Mouse (Mus musculus) thymus, postnatal 14 days (tissue): ENCODE data around the gene Hist1h2bl.

ENCODE experiments used
- DNase-seq: peaks from one replicate; pipeline ENCODE4 v3.0.0; 2021

Hist1h2bl gene

GRCm38 (mm10) chr13:21715864-21716539 lies at the start of gene Hist1h2bl, which contains the start of gene Hist1h2ai:
TSS of gene Hist1h2bl (minus strand) at chr13:21716143.
TSS of gene Hist1h2ai (plus strand) at chr13:21716422.
- peak; percentile 88 for DNase-seq

GRCm38 (mm10) chr13:21755707-21756106 lies 39.8 kb upstream of the Hist1h2bl start:
- no peak for DNase-seq

GRCm38 (mm10) chr13:21754294-21755001 lies 38.5 kb upstream of the Hist1h2bl start:
- DNase-seq: peak; percentile 53

GRCm38 (mm10) chr13:21753524-21754285 lies 37.8 kb upstream of the Hist1h2bl start, which contains the start of the genes Hist1h2ak and Hist1h2bn:
TSS of gene Hist1h2ak (minus strand) at chr13:21753827.
TSS of gene Hist1h2bn (plus strand) at chr13:21754123.
- peak; percentile 77 for DNase-seq

GRCm38 (mm10) chr13:21753051-21753523 lies 37.1 kb upstream of the Hist1h2bl start:
- no peak for DNase-seq

- DNase-seq: no peak
Observed at GRCm38 (mm10) chr13:21752356-21752755, 36.4 kb upstream of the Hist1h2bl start.

GRCm38 (mm10) chr13:21751827-21752226 lies 35.9 kb upstream of the Hist1h2bl start:
- no peak for DNase-seq

GRCm38 (mm10) chr13:21751417-21751816 lies 35.5 kb upstream of the Hist1h2bl start:
- no peak for DNase-seq

GRCm38 (mm10) chr13:21750159-21751017 lies 34.4 kb upstream of the Hist1h2bl start, which contains the start of gene Hist1h4k:
TSS of gene Hist1h4k (minus strand) at chr13:21750505.
- DNase-seq: peak; percentile 98

- DNase-seq: no peak
Observed at GRCm38 (mm10) chr13:21749387-21750158, 33.6 kb upstream of the Hist1h2bl start.

GRCm38 (mm10) chr13:21745006-21745405 lies 29.1 kb upstream of the Hist1h2bl start:
- no peak for DNase-seq

- peak; percentile 90 for DNase-seq
Observed at GRCm38 (mm10) chr13:21734906-21735767, 19.2 kb upstream of the Hist1h2bl start, which contains the start of gene Hist1h4j. TSS of gene Hist1h4j (plus strand) at chr13:21735064.

GRCm38 (mm10) chr13:21734010-21734905 lies 18.3 kb upstream of the Hist1h2bl start:
- peak; percentile 83 for DNase-seq

- DNase-seq: peak; percentile 57
Observed at GRCm38 (mm10) chr13:21733466-21733865, 17.5 kb upstream of the Hist1h2bl start.

GRCm38 (mm10) chr13:21729544-21729943 lies 13.6 kb upstream of the Hist1h2bl start:
- DNase-seq: no peak

- DNase-seq: no peak
Observed at GRCm38 (mm10) chr13:21727948-21728572, 12.1 kb upstream of the Hist1h2bl start.

- peak; percentile 55 for DNase-seq
Observed at GRCm38 (mm10) chr13:21722993-21723836, 7.3 kb upstream of the Hist1h2bl start.
